Mouse (Mus musculus): Measurements from ENCODE around the gene Il12rb2.

- TF ChIP-seq CTCF (IDR thresholded peaks at IDR 0.05; ENCODE audit: control insufficient read depth, insufficient read depth, low read length) (no peak), POLR2A (IDR thresholded peaks at IDR 0.05; ENCODE audit: borderline replicate concordance, control insufficient read depth, low read depth, low read length) (no peak)
Observed at GRCm38 (mm10) chr6:67277944-67278343, 98.0 kb downstream of the Il12rb2 start.

Data from bone marrow, adult 2 months (tissue).